ENCODE assay signal across 25 mouse cellular contexts in the genomic region with DNA sequence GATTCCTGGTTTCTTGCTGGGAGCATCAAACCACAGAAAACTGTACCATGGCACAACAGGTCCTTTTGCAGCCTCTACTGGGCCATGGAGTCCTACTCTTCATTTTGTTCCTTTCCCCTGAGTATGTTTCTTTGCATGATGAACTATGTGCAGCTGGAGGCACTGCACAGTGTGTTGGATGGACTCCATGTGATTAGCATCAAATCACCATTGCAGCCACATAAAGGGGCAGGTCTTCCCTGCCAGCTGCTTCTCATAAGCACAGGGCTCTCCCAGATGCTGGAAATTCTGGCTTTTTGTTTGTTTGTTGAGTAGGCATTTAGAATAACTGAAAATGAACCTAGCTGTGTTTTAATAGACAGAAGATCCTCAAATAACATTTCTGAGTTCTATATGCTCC.
DNase-seq lines count a peak whose midpoint lies in the region; ATAC-seq and TF ChIP-seq lines count a peak whose summit lies in the region.
"Had no signal": no experiment of that assay in that cellular context is flagged by ENCODE, and none has a peak within 500 bp of the region (broad histone marks: within the 10 kb centered on the region; RNA-seq: fewer than 3 reads in every experiment).

No protein-coding gene starts in this region.

- H3K27ac ChIP-seq in forebrain, embryonic 13.5 days = no peak overlapping the region
- H3K27ac ChIP-seq in forebrain, embryonic 10.5 days = no peak overlapping the region
- no peak overlapping the region for H3K27ac ChIP-seq in forebrain, embryonic 15.5 days (replicated peaks)
- no peak overlapping the region for H3K27ac ChIP-seq in forebrain, embryonic 12.5 days
- no peak overlapping the region for H3K27ac ChIP-seq in forebrain, postnatal 0 days (ENCODE audit: low read depth, low read length)
- no peak overlapping the region for H3K27ac ChIP-seq in heart, embryonic 10.5 days
- H3K27ac ChIP-seq: embryonic facial prominence, embryonic 13.5 days; embryonic facial prominence, embryonic 15.5 days had no signal

- no peaks in the 10 kb centered on the region for H3K27me3 ChIP-seq in forebrain, embryonic 13.5 days
- H3K27me3 ChIP-seq in forebrain, embryonic 10.5 days (ENCODE audit: poor library complexity, severe bottlenecking) = no peaks in the 10 kb centered on the region
- no peaks in the 10 kb centered on the region for H3K27me3 ChIP-seq in forebrain, embryonic 15.5 days
- H3K27me3 ChIP-seq in forebrain, embryonic 12.5 days = no peaks in the 10 kb centered on the region
- H3K27me3 ChIP-seq in forebrain, postnatal 0 days (ENCODE audit: insufficient read depth, low read length) = no peaks in the 10 kb centered on the region
- no peaks in the 10 kb centered on the region for H3K27me3 ChIP-seq in heart, embryonic 10.5 days (ENCODE audit: insufficient read depth, poor library complexity, severe bottlenecking)
- H3K27me3 ChIP-seq: embryonic facial prominence, embryonic 13.5 days; embryonic facial prominence, embryonic 15.5 days; Patski had no signal

- TF ChIP-seq CTCF in brain, embryonic 14.5 days (IDR thresholded peaks at IDR 0.05; ENCODE audit: borderline replicate concordance, extremely low read depth, insufficient read depth, insufficient read length) = no peak
- no peak for TF ChIP-seq CTCF in forebrain, postnatal 0 days (IDR thresholded peaks at IDR 0.05; ENCODE audit: low read depth)

- ATAC-seq in forebrain, embryonic 13.5 days = peak; percentile 80
- peak; percentile 76 for ATAC-seq in forebrain, embryonic 15.5 days (replicated peaks)
- no peak for ATAC-seq in forebrain, embryonic 12.5 days (ENCODE audit: low FRiP score)
- ATAC-seq in forebrain, postnatal 0 days = peak; percentile 76
- ATAC-seq: activated CD4-positive, CD25-positive, alpha-beta regulatory T cell, adult 4 months; CD4-positive, CD25-positive, alpha-beta regulatory T cell, adult 4 months; Patski had no signal

- no peaks in the 10 kb centered on the region for H3K4me1 ChIP-seq in forebrain, embryonic 13.5 days
- H3K4me1 ChIP-seq in forebrain, embryonic 10.5 days = no peaks in the 10 kb centered on the region
- no peaks in the 10 kb centered on the region for H3K4me1 ChIP-seq in forebrain, embryonic 15.5 days
- no peaks in the 10 kb centered on the region for H3K4me1 ChIP-seq in forebrain, embryonic 12.5 days
- H3K4me1 ChIP-seq in forebrain, postnatal 0 days (ENCODE audit: insufficient read depth) = no peaks in the 10 kb centered on the region
- H3K4me1 ChIP-seq in heart, embryonic 10.5 days = no peaks in the 10 kb centered on the region
- H3K4me1 ChIP-seq: embryonic facial prominence, embryonic 15.5 days had no signal

- no peak for TF ChIP-seq POLR2A in brain, embryonic 14.5 days (IDR thresholded peaks at IDR 0.05; ENCODE audit: borderline replicate concordance, extremely low read depth, insufficient read depth, insufficient read length, poor library complexity, severe bottlenecking)

- no peaks in the 10 kb centered on the region for H3K36me3 ChIP-seq in forebrain, embryonic 13.5 days (ENCODE audit: poor library complexity, severe bottlenecking)
- no peaks in the 10 kb centered on the region for H3K36me3 ChIP-seq in forebrain, embryonic 10.5 days (replicated peaks)
- H3K36me3 ChIP-seq in forebrain, embryonic 15.5 days = no peaks in the 10 kb centered on the region
- no peaks in the 10 kb centered on the region for H3K36me3 ChIP-seq in forebrain, embryonic 12.5 days (replicated peaks)
- H3K36me3 ChIP-seq in forebrain, postnatal 0 days (ENCODE audit: insufficient read depth) = 0 out of 2 replicates have a peak, but pooled peaks cover 4% of the 10 kb centered on the region
- no peaks in the 10 kb centered on the region for H3K36me3 ChIP-seq in heart, embryonic 10.5 days
- H3K36me3 ChIP-seq: embryonic facial prominence, embryonic 13.5 days; embryonic facial prominence, embryonic 15.5 days; G1E had no signal

- H3K9me3 ChIP-seq in forebrain, embryonic 13.5 days (replicated peaks) = no peaks in the 10 kb centered on the region
- H3K9me3 ChIP-seq in forebrain, embryonic 10.5 days = no peaks in the 10 kb centered on the region
- H3K9me3 ChIP-seq in forebrain, embryonic 15.5 days = no peaks in the 10 kb centered on the region
- H3K9me3 ChIP-seq in forebrain, embryonic 12.5 days = no peaks in the 10 kb centered on the region
- H3K9me3 ChIP-seq in forebrain, postnatal 0 days (ENCODE audit: low read length) = no peaks in the 10 kb centered on the region
- H3K9me3 ChIP-seq in heart, embryonic 10.5 days = no peaks in the 10 kb centered on the region
- H3K9me3 ChIP-seq: embryonic facial prominence, embryonic 13.5 days; embryonic facial prominence, embryonic 15.5 days; G1E had no signal

- H3K9ac ChIP-seq in forebrain, embryonic 13.5 days = no peak overlapping the region
- H3K9ac ChIP-seq in forebrain, embryonic 15.5 days (replicated peaks) = no peak overlapping the region
- no peak overlapping the region for H3K9ac ChIP-seq in forebrain, embryonic 12.5 days
- H3K9ac ChIP-seq in forebrain, postnatal 0 days = no peak overlapping the region
- H3K9ac ChIP-seq: embryonic facial prominence, embryonic 13.5 days; embryonic facial prominence, embryonic 15.5 days had no signal

- DNase-seq in forebrain, embryonic 10.5 days (ENCODE audit: extremely low spot score, low spot score) = no peak
- DNase-seq in brain, embryonic 14.5 days (ENCODE audit: low read depth) = peak; percentile 68
- DNase-seq in forebrain, postnatal 0 days = peak; percentile 35
- no peak for DNase-seq in heart, embryonic 10.5 days (ENCODE audit: low spot score)
- DNase-seq: adrenal gland, adult 8-10 months; adrenal gland, postnatal 14 days; adrenal gland, postnatal 36 days; B cell, adult 2 months; cerebellum, adult 11 months; cerebellum, adult 18-20 months; cerebellum, adult 8-10 months; cerebellum, adult 9-11 months; cerebellum, postnatal 14 days; cerebellum, postnatal 36 days; embryo, embryonic 11 days had no signal

- no peak overlapping the region for H3K4me2 ChIP-seq in forebrain, embryonic 13.5 days
- H3K4me2 ChIP-seq in forebrain, embryonic 15.5 days (replicated peaks) = no peak overlapping the region
- no peak overlapping the region for H3K4me2 ChIP-seq in forebrain, embryonic 12.5 days
- H3K4me2 ChIP-seq in forebrain, postnatal 0 days (ENCODE audit: low read depth) = no peak overlapping the region
- H3K4me2 ChIP-seq: embryonic facial prominence, embryonic 13.5 days; embryonic facial prominence, embryonic 15.5 days had no signal

- H3K4me3 ChIP-seq in forebrain, embryonic 13.5 days = no peak overlapping the region
- H3K4me3 ChIP-seq in forebrain, embryonic 10.5 days = no peak overlapping the region
- H3K4me3 ChIP-seq in forebrain, embryonic 15.5 days = no peak overlapping the region
- no peak overlapping the region for H3K4me3 ChIP-seq in forebrain, embryonic 12.5 days (replicated peaks)
- no peak overlapping the region for H3K4me3 ChIP-seq in forebrain, postnatal 0 days (ENCODE audit: low read depth, low read length)
- no peak overlapping the region for H3K4me3 ChIP-seq in heart, embryonic 10.5 days
- H3K4me3 ChIP-seq: embryonic facial prominence, embryonic 13.5 days; embryonic facial prominence, embryonic 15.5 days; erythroblast, embryonic 14.5 days had no signal

Comparison
In these comparisons a context has a peak if more than half of its experiments do, and no peak if none do; other contexts are left out.
1. DNase-seq: peak in brain, embryonic 14.5 days (single experiment) and forebrain, postnatal 0 days (single experiment); none in forebrain, embryonic 10.5 days (single experiment) and heart, embryonic 10.5 days (single experiment).